Mouse (Mus musculus): Measurements from ENCODE around the gene Ank. TPM values are rescaled to one million over a fixed set of nuclear protein-coding genes. Genes with fewer than 3 reads are reported as not detected.

Ank gene
- polyA plus RNA-seq, 1 experiment from 2014 or later, result 3.1 TPM

GRCm38 (mm10) chr15:27595560-27595959, 129.1 kb downstream of the Ank start:
- Histone ChIP-seq H3K4me3 (no peak overlapping the region), H3K9me3 (replicated peaks) (no peaks in the 10 kb centered on the region), H3K36me3 (peaks cover 54% of the 10 kb centered on the region), H3K27me3 (ENCODE audit: low read depth, poor library complexity, severe bottlenecking) (no peaks in the 10 kb centered on the region), H3K4me1 (peaks cover 10% of the 10 kb centered on the region), H3K27ac (peak overlapping the region; percentile 83)
- 63% methylated on average over 8 of the region's 8 CpGs for WGBS
- DNase-seq (ENCODE audit: low spot score), result no peak

DNA sequence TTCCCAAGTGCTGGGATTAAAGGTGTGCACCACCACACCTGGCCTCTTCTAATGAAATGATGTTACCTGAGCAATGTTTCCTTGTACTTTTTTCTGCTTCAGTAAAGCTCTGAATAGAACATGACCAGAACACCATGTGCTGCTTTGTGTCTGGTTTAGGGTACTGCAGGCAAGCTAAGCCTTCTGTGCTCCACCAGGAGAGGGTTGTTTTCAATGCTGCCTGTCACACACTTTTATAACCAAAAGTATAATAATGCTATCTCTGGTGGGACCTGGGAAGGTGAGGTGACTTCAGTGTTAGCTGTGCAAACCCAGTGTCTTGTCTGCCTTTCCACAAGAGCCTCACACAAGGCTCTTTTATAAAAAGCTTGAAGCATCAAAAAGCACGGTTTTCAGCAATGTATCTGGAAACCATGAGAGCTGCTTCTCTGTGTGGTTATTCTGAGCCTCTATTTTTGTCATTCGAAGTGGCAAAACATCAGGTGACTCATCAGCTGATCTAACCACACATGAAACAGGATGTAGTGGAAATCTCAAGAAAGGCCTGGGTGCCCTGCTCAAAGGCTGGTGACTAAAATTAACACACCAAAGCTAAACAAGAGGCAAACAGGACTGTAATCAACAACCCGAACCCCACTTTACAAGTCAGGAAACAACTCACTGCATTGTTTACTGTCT, 130.1 kb downstream of the Ank start:
- no peaks in the 10 kb centered on the region for H3K9me3 ChIP-seq (replicated peaks)
- peaks cover 57% of the 10 kb centered on the region for H3K36me3 ChIP-seq
- no peak overlapping the region for H3K4me3 ChIP-seq
- no peaks in the 10 kb centered on the region for H3K27me3 ChIP-seq (ENCODE audit: low read depth, poor library complexity, severe bottlenecking)
- DNase-seq (ENCODE audit: low spot score), result no peak
- no peak overlapping the region for H3K27ac ChIP-seq
- H3K4me1 ChIP-seq, result peaks cover 10% of the 10 kb centered on the region
- WGBS, result 79% methylated on average over 3 of the region's 3 CpGs

DNA sequence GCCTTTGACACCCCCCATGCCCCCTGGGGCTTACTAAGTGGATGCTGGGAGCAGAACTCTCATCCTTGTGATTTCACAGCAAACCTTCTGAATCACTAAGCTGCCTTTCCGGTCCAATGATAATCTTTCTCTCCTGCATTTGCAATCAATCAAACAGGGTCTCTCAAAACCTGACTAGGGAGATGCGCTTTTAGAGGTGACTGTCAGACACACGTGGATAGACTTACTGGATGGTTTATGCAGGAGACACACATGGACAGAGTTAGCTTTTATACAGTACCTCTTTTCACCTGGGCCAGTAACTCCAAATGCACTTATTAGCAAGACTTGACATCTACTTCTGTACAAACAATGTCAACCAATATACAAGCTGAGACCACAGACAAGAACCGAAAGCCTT, 131.0 kb downstream of the Ank start:
- no peak for DNase-seq (ENCODE audit: low spot score)
- Histone ChIP-seq H3K27ac (no peak overlapping the region), H3K36me3 (peaks cover 62% of the 10 kb centered on the region), H3K4me3 (no peak overlapping the region), H3K27me3 (ENCODE audit: low read depth, poor library complexity, severe bottlenecking) (no peaks in the 10 kb centered on the region), H3K4me1 (peaks cover 10% of the 10 kb centered on the region), H3K9me3 (replicated peaks) (no peaks in the 10 kb centered on the region)
- 83% methylated on average over 4 of the region's 4 CpGs for WGBS

DNA sequence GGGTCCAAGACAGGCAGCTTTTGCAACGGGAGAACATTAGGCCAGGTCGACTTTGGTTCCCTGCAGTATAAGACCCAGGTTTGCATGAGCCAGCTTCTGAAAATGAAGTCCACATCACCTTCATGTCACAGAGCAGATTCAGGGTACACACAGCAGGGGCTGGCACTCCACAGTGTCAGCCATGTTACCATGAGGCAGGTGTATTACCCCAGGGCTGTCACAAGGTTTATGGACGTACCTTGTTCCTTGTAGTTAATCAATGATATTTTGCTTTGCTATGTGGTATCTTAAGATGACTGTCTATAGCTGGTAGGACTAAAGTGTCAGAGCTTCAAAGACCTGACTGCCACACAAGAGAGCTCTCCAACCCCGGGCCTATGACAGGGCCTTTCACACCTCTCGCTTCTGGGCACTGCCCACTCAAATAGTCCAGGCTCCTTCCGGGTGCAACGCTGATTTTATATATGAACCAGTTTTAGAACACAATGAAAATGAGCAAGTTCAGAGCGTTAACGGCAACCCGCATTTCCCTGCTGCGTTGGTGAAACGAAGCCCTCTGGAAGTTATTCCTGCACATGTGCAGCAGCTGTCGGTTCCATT, 132.4 kb downstream of the Ank start:
- H3K27me3 ChIP-seq (ENCODE audit: low read depth, poor library complexity, severe bottlenecking), result no peaks in the 10 kb centered on the region
- H3K27ac ChIP-seq, result no peak overlapping the region
- no peaks in the 10 kb centered on the region for H3K9me3 ChIP-seq (replicated peaks)
- no peak for DNase-seq (ENCODE audit: low spot score)
- peaks cover 55% of the 10 kb centered on the region for H3K36me3 ChIP-seq
- no peak overlapping the region for H3K4me3 ChIP-seq
- whole genome bisulfite sequencing, result 93% methylated on average over 13 of the region's 13 CpGs
- peaks cover 10% of the 10 kb centered on the region for H3K4me1 ChIP-seq

DNA sequence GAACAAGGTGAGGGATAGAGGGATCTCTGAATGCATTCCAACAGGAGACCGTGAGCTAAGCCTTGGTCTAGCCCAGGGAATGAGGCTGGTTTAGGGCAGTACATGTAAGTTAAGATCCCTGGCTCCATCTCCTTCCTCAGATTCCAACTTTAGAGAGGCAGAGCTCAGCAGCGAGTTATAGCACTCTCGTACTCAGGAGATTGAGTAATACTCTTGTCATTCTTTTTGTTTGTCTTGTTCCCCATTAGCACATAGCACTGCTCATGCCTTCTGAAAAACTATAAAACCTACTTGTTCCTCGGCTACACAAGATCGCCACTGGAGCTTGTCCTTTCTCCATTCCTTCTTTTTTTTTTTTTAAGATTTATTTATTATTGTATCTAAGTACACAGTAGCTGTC, 134.0 kb downstream of the Ank start:
- H3K36me3 ChIP-seq, result peaks cover 64% of the 10 kb centered on the region
- H3K27ac ChIP-seq, result no peak overlapping the region
- H3K9me3 ChIP-seq (replicated peaks), result no peaks in the 10 kb centered on the region
- DNase-seq (ENCODE audit: low spot score), result no peak
- peaks cover 3% of the 10 kb centered on the region for H3K4me1 ChIP-seq
- H3K27me3 ChIP-seq (ENCODE audit: low read depth, poor library complexity, severe bottlenecking), result no peaks in the 10 kb centered on the region
- 93% methylated on average over 5 of the region's 5 CpGs for WGBS
- H3K4me3 ChIP-seq, result no peak overlapping the region

- Histone ChIP-seq H3K4me3 (no peak overlapping the region), H3K9me3 (replicated peaks) (no peaks in the 10 kb centered on the region), H3K27me3 (ENCODE audit: low read depth, poor library complexity, severe bottlenecking) (no peaks in the 10 kb centered on the region), H3K27ac (no peak overlapping the region), H3K36me3 (peaks cover 76% of the 10 kb centered on the region), H3K4me1 (no peaks in the 10 kb centered on the region)
- no peak for DNase-seq (ENCODE audit: low spot score)
- WGBS, result 93% methylated on average over 3 of the region's 3 CpGs
Measured at GRCm38 (mm10) chr15:27604558-27604957, 138.1 kb downstream of the Ank start.

DNA sequence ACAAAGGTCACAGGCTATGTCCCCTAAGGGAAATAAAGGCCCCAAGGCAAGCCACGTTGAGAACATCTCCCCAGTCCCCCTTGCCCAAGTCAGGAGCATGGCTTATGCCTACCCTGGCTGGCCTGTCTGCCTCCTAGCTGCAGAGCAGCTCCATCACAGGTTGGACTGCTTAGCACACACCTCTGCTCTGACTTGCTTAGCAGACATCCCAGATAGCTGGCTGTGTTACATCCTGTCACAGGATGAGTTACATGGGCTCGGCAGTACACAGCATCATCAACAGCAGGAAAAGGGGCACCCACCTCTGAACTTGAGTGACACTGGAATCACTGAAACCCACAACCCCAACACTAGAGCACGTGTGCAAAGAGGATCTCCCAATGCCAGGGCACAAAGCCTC, 138.8 kb downstream of the Ank start:
- 82% methylated on average over 3 of the region's 3 CpGs for WGBS
- Histone ChIP-seq H3K4me1 (no peaks in the 10 kb centered on the region), H3K27me3 (ENCODE audit: low read depth, poor library complexity, severe bottlenecking) (no peaks in the 10 kb centered on the region), H3K27ac (no peak overlapping the region), H3K36me3 (peaks cover 74% of the 10 kb centered on the region), H3K9me3 (replicated peaks) (no peaks in the 10 kb centered on the region), H3K4me3 (no peak overlapping the region)
- no peak for DNase-seq (ENCODE audit: low spot score)

DNA sequence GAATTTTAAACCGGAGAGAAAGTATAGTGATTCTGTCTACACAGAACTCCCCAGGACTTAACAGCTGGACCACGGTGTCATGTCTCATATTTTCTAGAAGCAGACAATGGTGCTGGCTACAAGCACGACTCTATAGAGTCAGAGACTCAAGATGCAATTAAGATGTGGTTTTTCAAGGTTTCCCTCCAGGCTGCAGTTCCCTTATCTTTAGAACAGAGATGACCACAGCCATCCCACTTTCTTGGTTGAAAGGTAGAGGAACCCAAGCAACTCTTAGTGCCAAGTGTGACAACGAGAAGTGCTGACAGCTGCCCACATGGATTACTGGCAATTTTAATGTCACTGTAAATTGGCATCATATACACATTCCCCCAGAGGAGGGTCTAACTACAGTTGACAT, 143.1 kb downstream of the Ank start:
- Histone ChIP-seq H3K27me3 (ENCODE audit: low read depth, poor library complexity, severe bottlenecking) (no peaks in the 10 kb centered on the region), H3K4me1 (no peaks in the 10 kb centered on the region), H3K27ac (no peak overlapping the region), H3K4me3 (no peak overlapping the region), H3K9me3 (replicated peaks) (no peaks in the 10 kb centered on the region), H3K36me3 (peaks cover 68% of the 10 kb centered on the region)
- DNase-seq (ENCODE audit: low spot score), result no peak
- 88% methylated on average over 4 of the region's 4 CpGs for WGBS

- Histone ChIP-seq H3K27ac (no peak overlapping the region), H3K9me3 (replicated peaks) (no peaks in the 10 kb centered on the region), H3K4me1 (no peaks in the 10 kb centered on the region), H3K36me3 (peaks cover 69% of the 10 kb centered on the region), H3K4me3 (no peak overlapping the region), H3K27me3 (ENCODE audit: low read depth, poor library complexity, severe bottlenecking) (no peaks in the 10 kb centered on the region)
- 66% methylated on average over 6 of the region's 6 CpGs for WGBS
- peak; percentile 63 for DNase-seq (ENCODE audit: low spot score)
Measured at GRCm38 (mm10) chr15:27612533-27613221, 146.2 kb downstream of the Ank start.

DNA sequence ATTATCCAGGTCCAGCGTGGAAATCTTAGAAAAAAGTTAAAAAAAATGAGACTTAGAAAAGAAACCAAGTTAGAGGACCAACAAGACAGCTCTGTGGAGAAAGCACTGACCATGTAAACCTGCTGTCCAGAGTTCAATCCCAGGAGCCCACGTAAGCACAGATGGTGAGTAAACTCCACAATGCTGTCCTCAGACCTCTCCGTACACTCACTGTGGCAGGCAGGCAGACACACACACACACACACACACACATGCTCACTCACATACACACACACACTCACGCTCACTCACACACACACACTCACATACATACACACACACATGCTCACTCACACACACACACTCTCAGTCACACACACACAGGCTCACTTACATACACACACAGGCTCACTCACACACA, 146.8 kb downstream of the Ank start:
- H3K9me3 ChIP-seq (replicated peaks), result no peaks in the 10 kb centered on the region
- no peaks in the 10 kb centered on the region for H3K4me1 ChIP-seq
- WGBS, result 93% methylated on average over 4 of the region's 4 CpGs
- DNase-seq (ENCODE audit: low spot score), result no peak
- H3K27ac ChIP-seq, result no peak overlapping the region
- H3K36me3 ChIP-seq, result peaks cover 69% of the 10 kb centered on the region
- no peaks in the 10 kb centered on the region for H3K27me3 ChIP-seq (ENCODE audit: low read depth, poor library complexity, severe bottlenecking)
- H3K4me3 ChIP-seq, result no peak overlapping the region

DNA sequence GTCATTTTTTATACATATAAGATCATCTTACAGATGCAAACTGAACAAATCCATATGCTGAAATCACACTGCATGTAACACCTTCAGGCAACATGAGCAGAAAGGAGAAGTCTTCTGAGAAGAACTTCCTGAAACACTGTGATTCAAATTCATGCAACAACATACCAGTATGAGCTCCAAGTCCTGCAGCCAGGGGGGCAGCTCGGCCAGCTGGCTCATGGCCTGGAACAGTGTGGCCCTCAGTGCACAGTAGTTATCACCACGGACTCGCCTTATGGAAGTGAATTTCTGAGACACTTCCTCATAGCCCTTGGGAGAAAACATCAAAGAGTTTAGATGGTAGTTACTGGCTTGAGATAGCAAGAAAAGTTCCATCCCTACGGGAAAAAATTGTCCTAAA, 149.7 kb downstream of the Ank start:
- H3K36me3 ChIP-seq, result peaks cover 71% of the 10 kb centered on the region
- no peak overlapping the region for H3K27ac ChIP-seq
- no peaks in the 10 kb centered on the region for H3K27me3 ChIP-seq (ENCODE audit: low read depth, poor library complexity, severe bottlenecking)
- no peak for DNase-seq (ENCODE audit: low spot score)
- 94% methylated on average over 4 of the region's 4 CpGs for WGBS
- no peaks in the 10 kb centered on the region for H3K9me3 ChIP-seq (replicated peaks)
- H3K4me3 ChIP-seq, result no peak overlapping the region
- no peaks in the 10 kb centered on the region for H3K4me1 ChIP-seq

DNA sequence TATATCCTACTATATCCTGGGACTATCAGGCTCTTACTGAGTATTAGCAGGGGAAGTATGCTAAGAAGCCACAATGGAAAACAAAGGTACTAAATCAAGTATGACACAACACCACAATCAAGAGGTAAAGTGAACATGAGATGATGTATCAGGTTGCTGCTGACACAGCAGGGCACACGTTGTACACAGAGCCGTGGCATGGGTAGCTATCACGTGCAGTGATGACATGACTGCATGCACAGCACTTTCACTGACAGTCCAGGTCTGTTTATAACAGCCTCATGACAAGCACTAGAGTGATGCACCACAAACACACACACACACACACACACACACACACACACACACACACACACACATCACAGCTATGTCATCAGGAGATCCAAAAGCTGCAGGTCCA, 150.8 kb downstream of the Ank start:
- no peak overlapping the region for H3K27ac ChIP-seq
- H3K27me3 ChIP-seq (ENCODE audit: low read depth, poor library complexity, severe bottlenecking), result no peaks in the 10 kb centered on the region
- no peak for DNase-seq (ENCODE audit: low spot score)
- H3K36me3 ChIP-seq, result peaks cover 65% of the 10 kb centered on the region
- H3K9me3 ChIP-seq (replicated peaks), result no peaks in the 10 kb centered on the region
- WGBS, result 94% methylated on average over 3 of the region's 3 CpGs
- H3K4me3 ChIP-seq, result no peak overlapping the region
- H3K4me1 ChIP-seq, result no peaks in the 10 kb centered on the region

DNA sequence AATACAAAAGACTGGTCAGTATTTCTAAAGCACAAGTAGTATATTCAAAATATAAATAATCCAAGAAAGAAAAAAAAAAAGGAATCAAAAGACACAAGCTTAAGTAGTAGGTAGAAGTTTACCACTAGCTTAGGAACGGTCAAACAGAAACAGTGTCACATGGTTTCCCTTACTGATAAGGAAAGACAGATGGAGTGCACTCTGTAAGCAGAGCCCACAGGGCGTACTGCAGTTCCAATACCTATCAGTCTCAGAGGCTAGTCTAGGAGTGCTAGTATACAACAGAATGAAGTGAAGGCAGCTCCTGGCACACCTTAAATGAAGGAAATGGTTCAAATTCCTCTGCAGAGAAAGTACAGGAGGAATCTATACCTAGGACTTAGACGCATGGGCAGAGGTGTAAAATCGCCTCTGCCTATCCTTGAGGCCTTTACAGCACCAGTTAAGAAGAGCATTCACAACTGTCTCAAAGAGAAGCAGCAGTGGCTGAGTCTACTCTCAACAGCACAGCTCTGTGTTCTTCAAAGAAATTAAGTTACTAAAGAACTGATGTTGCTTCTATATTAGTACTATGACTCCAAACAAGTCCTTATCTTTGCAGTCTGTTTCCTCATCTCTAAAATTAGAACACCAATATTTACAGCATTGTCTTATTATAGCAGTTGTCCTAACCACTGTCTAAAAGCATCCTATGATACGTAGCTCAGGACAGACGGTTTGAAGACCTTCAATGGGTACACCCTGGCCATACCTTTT, 152.5 kb downstream of the Ank start:
- peaks cover 78% of the 10 kb centered on the region for H3K36me3 ChIP-seq
- 82% methylated on average over 6 of the region's 6 CpGs for WGBS
- DNase-seq (ENCODE audit: low spot score), result no peak
- H3K4me1 ChIP-seq, result no peaks in the 10 kb centered on the region
- no peak overlapping the region for H3K4me3 ChIP-seq
- H3K27ac ChIP-seq, result no peak overlapping the region
- no peaks in the 10 kb centered on the region for H3K27me3 ChIP-seq (ENCODE audit: low read depth, poor library complexity, severe bottlenecking)
- H3K9me3 ChIP-seq (replicated peaks), result no peaks in the 10 kb centered on the region

Data from limb, embryonic 10.5 days (tissue).